Mouse (Mus musculus): Measurements from ENCODE around the gene Aqp9. TPM values are rescaled to one million over a fixed set of nuclear protein-coding genes. Genes with fewer than 3 reads are reported as not detected.

The Aqp9 gene
- total and polyA plus RNA-seq, 3 experiments = 0.08 TPM; not detected in 2

DNA sequence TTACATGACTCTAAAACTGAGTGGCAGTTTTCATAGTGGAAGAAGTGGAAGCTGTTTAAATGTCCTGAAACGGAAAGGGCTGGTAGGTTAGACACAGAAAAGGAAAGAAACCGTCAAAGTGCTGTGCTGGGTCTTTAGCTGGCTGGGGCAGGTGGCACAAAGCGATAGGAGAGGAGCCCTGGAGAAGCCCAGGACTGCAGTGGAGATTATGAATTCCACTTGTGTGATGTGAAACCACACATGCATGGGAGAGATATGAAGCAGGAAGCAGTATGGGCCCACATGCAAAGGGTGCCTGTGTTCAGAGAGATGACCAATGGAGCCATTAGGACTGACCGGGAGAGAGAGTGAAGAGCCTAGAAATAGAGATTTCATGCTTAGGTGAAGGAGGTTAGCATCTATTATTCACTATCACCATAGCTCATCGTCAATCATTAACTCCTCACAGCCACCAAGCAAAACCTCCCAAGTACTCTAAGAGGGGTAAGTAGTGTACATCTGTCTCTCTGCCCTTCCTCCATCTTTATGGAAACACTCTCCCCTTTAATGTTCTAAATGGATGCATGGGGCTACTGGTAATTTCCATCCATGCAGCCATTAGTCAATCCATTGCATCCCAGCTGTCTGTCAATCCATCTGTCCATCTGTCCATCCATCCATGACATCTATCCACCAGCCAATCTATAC, 2.3 kb downstream of the Aqp9 start:
- H3K9ac ChIP-seq (ENCODE audit: insufficient read depth, low read depth) = no peak overlapping the region
- DNase-seq (ENCODE audit: extremely low read depth) = no peak
- H3K4me3 ChIP-seq (replicated peaks in 1 of 3; ENCODE audit: low read depth in 2 of 3, low read length in 2 of 3, poor library complexity in 1 of 3) = no peak overlapping the region
- H3K9me3 ChIP-seq (replicated peaks; ENCODE audit: low read length) = no peaks in the 10 kb centered on the region
- no peaks in the 10 kb centered on the region for H3K27me3 ChIP-seq (replicated peaks)
- dilution Hi-C loops (cut with MboI; ENCODE audit: extremely low pct_ligation_motif_present, extremely low pct_unique_long_range_greater_than_20kb, low sequenced_read_pairs) = no loop called here
- in situ Hi-C loops (cut with MboI; ENCODE audit: low pct_ligation_motif_present, low pct_unique_long_range_greater_than_20kb, low sequenced_read_pairs) = no loop called here
- no peaks in the 10 kb centered on the region for H3K79me2 ChIP-seq (replicated peaks; ENCODE audit: control insufficient read depth, extremely low read depth, insufficient read depth, poor library complexity, severe bottlenecking)
- H3K4me2 ChIP-seq (ENCODE audit: insufficient read depth, low read depth, poor library complexity, severe bottlenecking) = no peak overlapping the region
- TF ChIP-seq SMC3 (IDR thresholded peaks at IDR 0.05; ENCODE audit: low read depth, low read length) = no peak
- peaks cover 0 to 5% of the 10 kb centered on the region in 2 experiments; a peak in 1 of 4 replicates for H3K4me1 ChIP-seq (ENCODE audit: control insufficient read depth in 1 of 2, insufficient read depth in 2 of 2)
- no peaks in the 10 kb centered on the region for H3K36me3 ChIP-seq (replicated peaks in 1 of 2; ENCODE audit: control insufficient read depth in 1 of 2, insufficient read depth in 1 of 2, low read length in 1 of 2)
- no peak overlapping the region for H3K27ac ChIP-seq (ENCODE audit: insufficient read depth, low read depth)

- Histone ChIP-seq H3K4me1 (ENCODE audit: control insufficient read depth in 1 of 2, insufficient read depth in 2 of 2) (peaks cover 0 to 5% of the 10 kb centered on the region in 2 experiments; a peak in 1 of 4 replicates), H3K9me3 (replicated peaks; ENCODE audit: low read length) (no peaks in the 10 kb centered on the region), H3K4me3 (replicated peaks in 1 of 3; ENCODE audit: low read depth in 2 of 3, low read length in 2 of 3, poor library complexity in 1 of 3) (no peak overlapping the region), H3K27ac (ENCODE audit: insufficient read depth, low read depth) (no peak overlapping the region), H3K79me2 (replicated peaks; ENCODE audit: control insufficient read depth, extremely low read depth, insufficient read depth, poor library complexity, severe bottlenecking) (no peaks in the 10 kb centered on the region), H3K36me3 (replicated peaks in 1 of 2; ENCODE audit: control insufficient read depth in 1 of 2, insufficient read depth in 1 of 2, low read length in 1 of 2) (no peaks in the 10 kb centered on the region), H3K9ac (ENCODE audit: insufficient read depth, low read depth) (no peak overlapping the region), H3K27me3 (replicated peaks) (no peaks in the 10 kb centered on the region), H3K4me2 (ENCODE audit: insufficient read depth, low read depth, poor library complexity, severe bottlenecking) (no peak overlapping the region)
- dilution Hi-C loops (cut with MboI; ENCODE audit: extremely low pct_ligation_motif_present, extremely low pct_unique_long_range_greater_than_20kb, low sequenced_read_pairs) = no loop called here
- TF ChIP-seq SIN3A (IDR thresholded peaks at IDR 0.05; ENCODE audit: low read length) (no peak), IRF4 (IDR thresholded peaks at IDR 0.05; ENCODE audit: low read depth, low read length) (no peak), ZNF384 (IDR thresholded peaks at IDR 0.05; ENCODE audit: low read depth, low read length) (no peak), KAT2A (IDR thresholded peaks at IDR 0.05; ENCODE audit: insufficient replicate concordance, low read length) (no peak), MYC (IDR thresholded peaks at IDR 0.05; ENCODE audit: low read depth, low read length) (no peak), CHD1 (IDR thresholded peaks at IDR 0.05; ENCODE audit: low read depth, low read length) (no peak), CTCF (conservative IDR thresholded peaks at IDR 0.05 in 1 of 2, IDR thresholded peaks at IDR 0.05 in 1 of 2; ENCODE audit: low read depth in 2 of 2, low read length in 2 of 2) (no peak), PAX5 (IDR thresholded peaks at IDR 0.05; ENCODE audit: low read length) (no peak), USF2 (conservative IDR thresholded peaks at IDR 0.05; ENCODE audit: low read depth, low read length) (no peak), ZC3H11A (IDR thresholded peaks at IDR 0.05; ENCODE audit: low read depth, low read length) (no peak), ELF1 (IDR thresholded peaks at IDR 0.05; ENCODE audit: low read depth, low read length) (no peak), ZKSCAN1 (IDR thresholded peaks at IDR 0.05; ENCODE audit: borderline replicate concordance, low read depth, low read length) (no peak), MAX (IDR thresholded peaks at IDR 0.05; ENCODE audit: low read length) (no peak), TCF12 (IDR thresholded peaks at IDR 0.05; ENCODE audit: low read depth, low read length) (no peak), UBTF (IDR thresholded peaks at IDR 0.05; ENCODE audit: low read depth, low read length) (no peak), RCOR1 (conservative IDR thresholded peaks at IDR 0.05; ENCODE audit: low read depth, low read length) (no peak), NRF1 (IDR thresholded peaks at IDR 0.05; ENCODE audit: low read depth, low read length) (no peak), RAD21 (IDR thresholded peaks at IDR 0.05; ENCODE audit: low read depth, low read length) (no peak), TBP (conservative IDR thresholded peaks at IDR 0.05; ENCODE audit: low read depth, low read length) (no peak)
- no peak for DNase-seq (ENCODE audit: extremely low read depth)
- in situ Hi-C loops (cut with MboI; ENCODE audit: low pct_ligation_motif_present, low pct_unique_long_range_greater_than_20kb, low sequenced_read_pairs) = no loop called here
Observed at GRCm38 (mm10) chr9:71165510-71165909, 3.0 kb downstream of the Aqp9 start.

Measured in CH12.LX (cell line).